Mouse (Mus musculus) embryo, embryonic 9.5 days (tissue): ENCODE data around the gene Sumo1.

Experiments used
- DNase-seq: peaks from one replicate; pipeline ENCODE4 v3.0.0-alpha.2; 2017; ENCODE audit errors: extremely low spot score

The Sumo1 gene

GRCm38 (mm10) chr1:59550996-59551395, 119.6 kb downstream of the Sumo1 start:
- no peak for DNase-seq

GRCm38 (mm10) chr1:59550227-59550626, 120.4 kb downstream of the Sumo1 start:
- DNase-seq: no peak

DNA sequence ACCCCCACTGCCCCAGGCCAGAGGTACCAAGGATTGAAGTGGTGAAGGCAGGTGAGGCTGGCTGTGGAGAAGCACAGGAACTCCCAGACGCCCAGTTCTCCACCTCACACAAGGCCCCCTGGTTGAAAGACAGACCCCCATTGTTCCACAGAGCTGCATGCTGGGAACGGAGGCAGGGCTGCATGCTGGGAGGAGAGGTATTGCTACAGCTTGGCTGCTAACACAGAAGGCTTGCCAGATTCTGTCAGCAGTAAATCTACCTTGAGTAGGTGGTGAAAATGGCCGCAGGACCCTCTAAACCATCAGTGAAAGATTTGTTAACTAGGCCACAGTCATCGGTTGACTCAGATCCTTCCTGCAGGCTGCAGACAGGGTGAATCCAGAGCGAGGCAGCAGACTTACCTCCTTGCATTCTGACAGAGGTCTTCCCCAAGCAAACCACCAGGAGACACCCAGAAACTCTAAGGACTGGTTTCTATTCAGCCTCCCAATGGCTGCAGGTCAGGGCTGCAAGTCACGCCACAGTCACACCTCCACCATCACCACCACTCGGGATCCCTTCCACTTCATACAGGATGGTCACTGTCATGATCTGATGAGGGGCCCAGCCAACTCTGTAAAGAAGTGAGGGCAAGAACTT, 121.5 kb downstream of the Sumo1 start:
- DNase-seq: no peak

DNA sequence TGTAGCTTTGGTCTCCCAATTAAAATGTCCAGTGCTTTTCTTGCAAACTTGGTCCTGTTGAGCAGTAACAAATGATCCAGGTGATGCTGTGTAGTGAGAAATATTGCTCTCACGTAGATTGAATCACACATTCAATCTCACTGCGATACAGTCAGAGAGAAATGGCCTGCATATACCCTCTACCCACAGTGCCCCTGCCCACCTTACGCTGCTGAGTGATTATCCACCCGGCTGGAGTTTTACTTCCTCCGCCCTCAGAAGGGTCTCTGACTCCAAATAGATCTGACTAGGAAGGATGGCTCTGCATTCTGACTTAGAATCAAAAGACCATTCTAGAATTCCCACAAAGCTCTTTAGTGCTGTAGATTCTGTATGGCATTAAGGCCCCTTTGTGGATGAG, 122.1 kb downstream of the Sumo1 start:
- DNase-seq: no peak

DNA sequence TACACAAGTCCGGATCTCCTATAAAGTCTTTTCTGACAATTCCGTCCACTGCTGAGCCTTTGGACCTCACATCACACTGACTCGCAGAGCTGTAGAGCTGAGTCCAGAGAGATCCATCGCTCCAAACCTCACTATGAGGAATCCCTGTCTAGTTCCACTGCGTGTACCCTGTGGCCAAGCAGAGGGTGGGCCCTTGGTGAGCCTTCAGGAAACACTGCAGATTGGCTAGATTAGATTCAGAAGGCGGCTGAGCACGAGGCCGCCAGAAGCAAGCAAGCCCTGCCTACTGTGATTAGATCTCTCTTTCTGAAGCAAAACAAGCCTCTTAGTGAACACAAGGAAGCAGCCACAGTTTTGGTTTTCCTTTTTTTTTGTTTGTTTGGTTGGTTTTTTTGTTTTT, 126.7 kb downstream of the Sumo1 start:
- no peak for DNase-seq

- DNase-seq: no peak
Observed at GRCm38 (mm10) chr1:59542231-59542630, 128.4 kb downstream of the Sumo1 start.

- DNase-seq: no peak
Observed at GRCm38 (mm10) chr1:59541271-59542020, 129.2 kb downstream of the Sumo1 start.

DNA sequence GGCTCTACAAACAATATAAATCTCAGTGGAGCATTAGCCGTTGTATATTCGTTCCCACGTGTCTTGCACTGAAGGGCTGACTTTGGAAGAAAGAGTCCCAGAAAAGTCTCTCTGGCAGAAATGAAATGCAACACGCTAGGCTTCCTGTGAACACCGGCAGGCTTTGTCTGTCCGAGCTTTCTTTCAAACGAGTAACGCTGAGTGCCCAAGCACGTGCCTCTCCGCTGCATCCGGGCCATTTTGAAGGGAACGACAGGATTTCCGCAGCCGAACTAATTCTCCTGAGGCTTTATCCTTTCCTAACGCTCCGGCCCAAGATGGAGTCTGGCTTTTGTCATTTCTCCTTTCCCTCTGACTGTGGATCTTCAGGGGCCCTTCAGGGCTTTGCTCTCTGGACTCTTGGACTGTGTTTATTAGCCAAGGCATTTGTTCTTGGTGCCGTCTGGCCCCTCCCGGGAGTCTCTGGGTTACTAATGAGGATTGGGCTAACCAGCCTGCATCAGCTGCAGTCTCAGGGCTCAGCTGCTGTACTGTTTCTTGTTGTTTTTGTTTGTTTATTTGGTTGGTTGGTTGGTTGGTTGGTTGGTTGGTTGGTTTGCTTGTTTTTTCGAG, 130.0 kb downstream of the Sumo1 start:
- DNase-seq: no peak

GRCm38 (mm10) chr1:59538381-59538780, 132.3 kb downstream of the Sumo1 start:
- DNase-seq: no peak
